Mouse (Mus musculus) frontal cortex, adult (tissue): ENCODE measurements around the gene Fbxl20.

ENCODE experiments used
- ATAC-seq: cut with Nextera tagmentation; 2 replicates; pipeline ENCODE4 v1.9.2; 2017; ENCODE audit warnings: mild to moderate bottlenecking, moderate library complexity, mixed read lengths; ENCODE audit not compliant: low TSS enrichment

Fbxl20 gene

DNA sequence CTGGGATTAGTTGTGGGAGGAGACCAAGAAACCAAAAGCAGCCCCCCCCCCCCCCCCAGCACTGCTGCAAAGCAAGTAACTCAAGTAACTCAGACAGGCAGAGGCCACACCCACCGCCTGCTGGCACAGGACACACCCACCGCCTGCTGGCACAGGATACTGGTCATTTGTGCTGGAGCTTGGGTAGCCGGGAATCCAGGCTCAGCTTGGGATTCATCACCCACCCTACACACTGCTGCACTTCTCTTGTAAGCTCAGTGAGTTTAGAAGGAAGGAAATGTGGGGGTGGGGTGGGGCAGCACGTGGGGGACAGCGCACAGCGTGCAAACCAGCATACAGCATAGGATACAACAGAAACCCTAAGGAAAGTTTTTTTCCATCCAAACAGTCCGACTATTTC lies 62.0 kb downstream of the Fbxl20 start:
- peak; percentile 51; the same call in 1 of the 2 replicates for ATAC-seq

DNA sequence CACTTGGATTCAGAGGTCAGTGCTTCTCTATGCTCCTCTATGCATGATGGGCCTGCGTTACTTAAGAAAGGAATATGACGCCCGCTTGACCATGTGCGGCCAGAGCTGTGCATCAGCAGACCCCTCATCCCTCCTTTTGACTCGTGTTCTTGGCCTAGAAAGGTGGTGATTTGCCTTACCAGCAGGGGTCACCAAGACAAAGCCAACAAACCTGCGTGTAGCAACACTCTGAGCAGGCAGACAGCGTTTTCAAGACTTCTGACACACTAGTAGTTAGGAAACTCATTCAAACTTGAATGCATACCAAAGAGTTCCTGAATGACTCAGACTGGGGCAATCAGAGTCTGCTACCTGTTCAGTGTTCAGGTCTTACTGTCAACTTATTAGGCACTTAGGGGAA lies 63.6 kb downstream of the Fbxl20 start:
- no peak for ATAC-seq

DNA sequence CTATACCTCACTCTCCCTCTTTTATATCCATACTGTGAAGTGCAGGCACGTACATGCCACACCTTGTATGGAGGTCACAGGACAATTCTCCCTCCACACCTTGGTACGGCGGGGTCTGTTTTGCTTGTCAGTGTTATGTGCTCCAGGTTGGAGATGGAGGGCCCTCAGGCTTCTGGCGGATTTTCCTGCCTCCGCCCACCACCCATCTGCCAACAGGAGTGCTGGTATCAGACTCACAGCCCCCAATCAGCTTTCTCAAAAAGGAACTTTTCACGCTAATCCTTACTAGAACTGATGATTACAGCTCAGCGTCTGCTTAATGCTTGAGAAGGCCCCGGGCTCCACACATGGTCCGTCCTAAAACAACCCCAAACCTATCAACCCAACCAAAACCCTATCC lies 64.1 kb downstream of the Fbxl20 start:
- no peak for ATAC-seq

DNA sequence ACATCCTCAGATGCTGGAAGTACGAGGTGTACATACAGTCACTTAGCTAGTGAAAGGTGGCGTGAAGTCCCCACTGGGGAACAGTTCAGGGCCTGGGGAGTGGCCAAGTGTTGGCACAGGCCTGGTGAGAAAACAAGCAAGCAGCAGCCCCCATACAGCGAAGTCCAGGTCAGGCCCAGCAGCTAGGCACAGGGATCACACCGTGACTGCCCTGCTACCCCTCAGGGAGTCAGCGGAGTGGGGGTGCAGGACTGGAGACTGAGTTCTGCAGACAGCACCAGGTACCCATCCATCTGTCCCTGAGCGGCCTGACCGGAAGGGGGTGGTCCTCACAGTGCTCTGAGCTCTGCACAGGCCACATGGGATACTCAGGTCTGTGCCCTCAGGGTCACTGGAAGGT lies 67.5 kb downstream of the Fbxl20 start:
- no peak for ATAC-seq

DNA sequence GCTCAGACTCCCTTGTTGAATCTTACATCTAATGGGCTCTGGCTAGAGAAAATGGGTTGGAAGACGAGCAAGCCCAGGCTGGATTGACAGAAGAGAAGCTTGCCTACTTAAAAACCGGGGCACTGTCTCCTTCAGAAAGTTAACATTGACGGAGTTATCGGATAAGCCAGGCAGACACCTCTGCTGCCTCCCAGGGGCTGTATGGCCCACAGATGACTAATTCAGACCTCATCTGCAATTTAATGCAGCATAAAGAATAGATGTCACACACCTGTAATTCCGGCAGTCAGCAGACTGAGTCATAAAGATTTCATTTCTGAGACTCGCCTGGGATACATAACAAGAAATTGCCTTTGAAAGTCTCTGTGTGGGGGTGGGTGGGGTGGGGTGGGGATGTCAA lies 69.8 kb downstream of the Fbxl20 start:
- no peak for ATAC-seq

DNA sequence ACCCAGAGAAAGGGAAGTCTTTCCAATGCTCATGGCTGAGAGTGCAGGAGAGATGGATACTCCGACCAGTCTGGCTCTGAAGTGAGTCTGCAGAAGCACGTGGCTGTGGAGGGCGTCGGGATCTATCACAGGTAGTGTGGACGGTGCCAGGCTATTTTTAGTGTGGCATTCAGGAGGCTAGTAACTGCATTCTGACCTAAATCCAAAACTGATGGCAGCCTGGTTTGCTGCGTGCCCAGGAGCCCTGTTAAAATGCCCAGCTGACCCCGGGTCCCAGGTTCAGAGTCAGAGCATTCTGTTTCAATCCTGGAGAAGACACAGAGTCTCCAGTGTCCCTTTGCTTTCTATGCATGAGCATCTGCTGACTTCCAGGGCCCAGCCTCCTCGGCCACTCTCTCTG lies 73.1 kb downstream of the Fbxl20 start:
- no peak for ATAC-seq

DNA sequence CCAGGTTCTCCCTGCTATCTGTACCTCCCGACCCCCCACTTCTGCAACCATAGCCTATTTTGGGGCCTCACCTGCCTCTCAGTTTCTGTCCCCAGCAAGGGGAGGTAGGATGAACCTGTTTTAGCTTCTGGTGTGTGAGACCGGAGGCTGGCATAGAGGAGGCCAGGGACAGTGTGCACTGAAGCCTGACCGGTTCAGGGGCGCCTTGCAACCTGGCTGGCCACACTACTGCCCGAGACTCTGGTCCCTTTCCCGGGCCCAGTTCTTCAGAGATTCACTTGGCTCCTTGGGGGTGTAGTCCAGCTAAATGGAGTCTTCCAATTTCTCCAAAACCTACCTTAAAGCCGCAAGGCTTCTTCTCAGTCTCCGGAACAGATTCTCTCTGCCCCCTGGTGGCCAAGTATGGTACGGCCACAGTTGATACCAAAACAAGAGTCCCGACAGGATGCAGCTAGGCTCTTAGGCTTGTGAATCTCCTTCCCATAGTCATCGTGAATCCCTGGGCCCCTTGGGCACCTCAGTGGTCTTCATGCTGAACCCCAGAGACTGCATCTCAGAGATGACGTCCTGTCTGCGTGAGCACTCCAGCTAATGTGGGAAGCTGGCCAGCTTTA lies 74.9 kb downstream of the Fbxl20 start:
- peak; percentile 79 for ATAC-seq

DNA sequence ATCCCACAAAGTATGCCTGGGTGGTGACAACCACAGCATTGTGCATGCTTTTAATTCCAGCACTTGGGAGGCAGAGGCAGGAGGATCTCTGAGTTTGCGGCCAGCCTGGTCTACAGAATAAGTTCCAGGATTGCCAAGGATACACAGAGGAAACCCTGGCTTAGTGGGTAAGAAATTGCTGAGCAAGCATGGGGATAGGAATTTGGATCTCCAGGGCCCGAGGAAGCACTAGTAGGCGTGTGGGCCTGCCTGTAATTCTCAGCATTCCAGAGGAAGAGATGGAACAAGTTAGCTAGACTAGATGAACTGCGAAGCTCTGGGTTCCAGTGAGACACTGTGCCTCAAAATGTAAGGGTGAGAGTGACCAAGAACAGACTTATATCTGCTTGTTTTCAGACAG lies 76.8 kb downstream of the Fbxl20 start:
- ATAC-seq: no peak

GRCm38 (mm10) chr11:98067255-98067654 lies 82.9 kb downstream of the Fbxl20 start:
- ATAC-seq: no peak

- no peak for ATAC-seq
These were observed 84.0 kb downstream of the Fbxl20 start for GRCm38 (mm10) chr11:98066201-98066600.

DNA sequence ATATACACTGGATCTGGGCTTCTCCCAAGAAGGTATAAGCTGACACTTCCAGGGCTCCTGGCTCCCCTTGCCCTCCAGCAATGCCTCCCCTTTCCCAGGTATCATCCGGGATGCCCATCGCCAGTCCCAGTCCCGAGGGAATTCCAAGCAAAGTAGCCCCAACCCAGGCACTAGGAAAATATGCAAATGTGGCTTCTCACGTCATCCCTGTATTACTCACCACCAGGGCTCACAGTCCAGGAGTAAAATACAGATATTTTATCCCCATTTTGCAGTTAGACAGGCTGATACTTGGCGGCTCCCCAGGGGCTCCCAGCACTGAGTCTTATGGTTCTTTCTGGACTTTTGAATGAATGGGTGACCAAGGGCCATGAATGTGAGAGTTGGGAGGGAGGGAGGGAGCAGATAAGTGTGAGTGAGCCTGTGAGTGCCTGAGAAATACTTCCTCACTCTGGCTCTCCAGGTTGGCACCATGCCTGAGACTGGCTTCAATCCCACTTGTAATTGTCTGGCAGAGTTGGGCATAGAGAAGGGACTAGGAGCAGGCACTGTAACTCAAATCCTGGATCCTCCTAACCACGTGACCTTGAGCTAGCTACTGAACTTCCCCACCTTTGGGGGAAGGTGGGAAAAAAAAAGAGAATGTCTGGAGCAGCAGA lies 88.2 kb downstream of the Fbxl20 start:
- peak; percentile 31; the same call in 1 of the 2 replicates for ATAC-seq

- no peak for ATAC-seq
These were observed 88.8 kb downstream of the Fbxl20 start for GRCm38 (mm10) chr11:98061441-98061840.

GRCm38 (mm10) chr11:98060104-98060692 lies 90.0 kb downstream of the Fbxl20 start:
- peak; percentile 58 for ATAC-seq

GRCm38 (mm10) chr11:98059662-98060061 lies 90.5 kb downstream of the Fbxl20 start:
- ATAC-seq: peak; percentile 32; the same call in 1 of the 2 replicates

GRCm38 (mm10) chr11:98057998-98058397 lies 92.2 kb downstream of the Fbxl20 start:
- ATAC-seq: peak; percentile 24

GRCm38 (mm10) chr11:98057466-98057865 lies 92.7 kb downstream of the Fbxl20 start:
- ATAC-seq: peak; percentile 53; the same call in 1 of the 2 replicates

DNA sequence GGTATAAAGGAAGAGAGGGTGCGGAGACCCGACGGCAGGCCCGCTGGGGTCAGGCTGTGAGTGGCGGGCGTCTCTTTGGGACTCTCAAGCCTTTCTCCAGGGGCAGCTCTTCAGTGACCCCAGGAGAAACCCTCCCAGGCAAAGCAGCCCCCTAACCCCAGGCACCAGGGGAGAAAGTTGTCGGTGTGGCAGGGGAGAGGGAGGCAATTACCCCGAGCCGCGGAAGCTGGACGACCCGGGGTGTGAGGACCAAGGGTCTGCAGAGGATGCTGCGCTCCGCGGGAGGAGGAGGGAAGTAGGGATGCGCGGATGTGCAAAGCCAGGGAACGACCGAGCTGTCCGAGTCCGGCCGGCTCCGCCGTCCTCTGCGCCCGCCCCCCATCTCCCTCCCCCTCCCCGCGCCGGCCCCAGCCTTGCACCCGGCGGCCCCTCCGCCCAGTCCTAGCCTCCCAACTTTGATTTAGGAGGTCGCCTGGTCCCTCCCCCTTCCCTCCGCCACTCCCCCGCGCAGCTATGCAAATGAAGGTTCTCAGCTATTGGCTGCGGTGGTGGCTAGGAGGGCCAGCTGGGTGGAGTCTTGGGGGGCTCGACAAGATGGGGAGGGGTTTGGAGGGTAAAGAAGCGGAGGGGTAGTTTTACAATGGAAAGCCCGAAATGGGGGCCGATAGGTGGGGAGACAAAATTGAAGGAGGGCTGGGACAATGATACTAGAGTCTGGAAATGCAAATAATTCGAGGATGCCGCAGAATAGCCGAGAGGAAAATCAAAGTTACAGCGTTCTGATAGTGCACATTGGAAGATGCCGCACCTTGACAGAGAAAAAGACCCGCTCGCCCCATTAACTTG lies 97.0 kb downstream of the Fbxl20 start, which contains the start of gene Stac2:
Gene Stac2 (minus strand): TSS at position 474 of the 846 bp plus-strand sequence.
- 0 out of 2 replicates have a peak, but pooled peaks have one; percentile 41 for ATAC-seq

- ATAC-seq: peak; percentile 11; the same call in 1 of the 2 replicates
These were observed 97.8 kb downstream of the Fbxl20 start for GRCm38 (mm10) chr11:98052129-98052988.

DNA sequence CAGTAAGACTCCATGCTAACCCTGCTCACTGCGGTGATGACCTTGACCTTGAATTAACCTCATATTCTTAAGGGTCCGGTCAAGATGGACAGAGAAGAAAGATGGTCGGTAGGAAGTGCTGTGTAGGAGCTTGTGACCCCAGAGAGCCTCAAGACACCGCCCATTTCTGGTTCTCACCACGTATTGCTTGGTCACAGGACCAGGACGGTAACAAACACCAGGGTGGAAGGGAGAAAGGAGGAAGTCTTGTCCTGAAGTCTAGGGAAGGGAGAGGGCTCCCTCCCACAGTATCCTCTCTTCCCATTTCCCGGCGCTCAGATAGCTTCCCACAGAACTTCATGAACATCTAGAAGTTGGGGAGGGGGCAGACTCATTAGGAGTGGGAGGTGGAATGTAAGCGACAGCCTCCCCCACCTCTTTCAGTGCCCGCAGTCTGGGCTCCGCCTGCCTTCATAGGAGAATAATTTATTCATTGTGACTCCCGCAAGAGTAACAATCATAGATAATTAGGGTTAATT lies 98.5 kb downstream of the Fbxl20 start:
- no peak for ATAC-seq

GRCm38 (mm10) chr11:98050940-98051339 lies 99.3 kb downstream of the Fbxl20 start:
- ATAC-seq: no peak

DNA sequence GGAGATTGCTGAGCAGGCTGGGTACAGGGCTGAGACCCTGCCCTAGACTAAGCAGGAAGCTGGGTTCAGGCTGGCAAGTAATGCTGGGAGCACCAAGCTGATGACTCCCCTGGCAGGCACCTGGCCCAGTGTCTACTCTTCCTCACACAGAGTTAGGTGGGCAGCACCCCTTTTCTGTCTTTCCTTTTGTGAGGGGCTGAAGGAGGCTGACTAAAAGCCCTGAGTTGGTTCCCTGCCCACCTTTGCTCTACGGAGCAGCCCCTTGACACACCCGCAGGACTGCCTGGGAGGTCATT lies 99.7 kb downstream of the Fbxl20 start:
- ATAC-seq: no peak
